Mouse (Mus musculus): ENCODE results near the gene Snd1.

DNA sequence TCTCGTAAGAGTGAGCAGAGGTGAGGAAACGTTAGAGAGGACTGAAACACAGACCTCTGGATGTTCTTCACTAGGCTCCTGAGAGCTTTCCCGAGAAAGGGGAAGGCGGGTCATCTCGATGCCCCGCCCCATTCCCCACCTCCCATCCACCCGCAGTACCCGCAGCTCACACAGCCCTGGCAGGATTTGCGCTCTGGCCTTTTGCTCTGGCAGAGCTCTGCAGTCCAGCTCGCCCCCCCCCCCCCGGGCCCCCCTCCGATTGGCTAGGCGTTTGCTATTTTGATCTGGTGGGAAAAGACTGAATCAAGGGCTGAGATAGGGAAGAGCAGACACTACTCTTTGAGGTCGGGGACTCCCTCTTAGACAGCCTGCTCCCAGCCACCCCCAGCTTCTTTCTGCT is 505.3 kb downstream of the Snd1 start:
- TF ChIP-seq POLR2A (IDR thresholded peaks at IDR 0.05; ENCODE audit: borderline replicate concordance, control insufficient read depth, low read depth, low read length), result no peak
- no peak for TF ChIP-seq CTCF (IDR thresholded peaks at IDR 0.05; ENCODE audit: control insufficient read depth, insufficient read depth, low read length)
